Mouse (Mus musculus): ENCODE measurements around the gene Ctse. TPM values are rescaled to one million over a fixed set of nuclear protein-coding genes. Genes with fewer than 3 reads are reported as not detected.

The Ctse gene
- polyA plus RNA-seq, 1 experiment from 2014 or later = 5.5 TPM

- H3K4me3 ChIP-seq (ENCODE audit: low read depth, low read length) = no peak overlapping the region
- no peak overlapping the region for H3K27ac ChIP-seq (ENCODE audit: low read depth, low read length)
- H3K4me2 ChIP-seq (replicated peaks; ENCODE audit: low read depth) = no peak overlapping the region
- H3K27me3 ChIP-seq (replicated peaks; ENCODE audit: control insufficient read depth, insufficient read depth, low read length) = no peaks in the 10 kb centered on the region
- H3K9ac ChIP-seq (ENCODE audit: low read depth, low read length) = no peak overlapping the region
- no peaks in the 10 kb centered on the region for H3K36me3 ChIP-seq (ENCODE audit: control insufficient read depth, insufficient read depth)
- 88% methylated on average over 5 of the region's 5 CpGs for WGBS
- no peaks in the 10 kb centered on the region for H3K9me3 ChIP-seq (ENCODE audit: control insufficient read depth)
- no peak for ATAC-seq
- H3K4me1 ChIP-seq (replicated peaks; ENCODE audit: control insufficient read depth, insufficient read depth, low read length) = no peaks in the 10 kb centered on the region
- no peak for TF ChIP-seq CTCF (IDR thresholded peaks at IDR 0.05; ENCODE audit: low read depth)
These were observed 63.3 kb downstream of the Ctse start for GRCm38 (mm10) chr1:131701391-131701790.

- 53% methylated on average over 8 of the region's 8 CpGs for WGBS
- H3K27ac ChIP-seq (ENCODE audit: low read depth, low read length) = no peak overlapping the region
- no peak overlapping the region for H3K9ac ChIP-seq (ENCODE audit: low read depth, low read length)
- H3K9me3 ChIP-seq (ENCODE audit: control insufficient read depth) = no peaks in the 10 kb centered on the region
- no peaks in the 10 kb centered on the region for H3K36me3 ChIP-seq (ENCODE audit: control insufficient read depth, insufficient read depth)
- H3K4me3 ChIP-seq (ENCODE audit: low read depth, low read length) = no peak overlapping the region
- no peak for ATAC-seq
- H3K27me3 ChIP-seq (replicated peaks; ENCODE audit: control insufficient read depth, insufficient read depth, low read length) = no peaks in the 10 kb centered on the region
- no peak overlapping the region for H3K4me2 ChIP-seq (replicated peaks; ENCODE audit: low read depth)
- TF ChIP-seq CTCF (IDR thresholded peaks at IDR 0.05; ENCODE audit: low read depth) = no peak
- no peaks in the 10 kb centered on the region for H3K4me1 ChIP-seq (replicated peaks; ENCODE audit: control insufficient read depth, insufficient read depth, low read length)
These were observed 64.1 kb downstream of the Ctse start for GRCm38 (mm10) chr1:131702094-131702766.

- 75% methylated on average over 2 of the region's 2 CpGs for WGBS
- Histone ChIP-seq H3K4me2 (replicated peaks; ENCODE audit: low read depth) (no peak overlapping the region), H3K9ac (ENCODE audit: low read depth, low read length) (no peak overlapping the region), H3K27ac (ENCODE audit: low read depth, low read length) (no peak overlapping the region), H3K4me1 (replicated peaks; ENCODE audit: control insufficient read depth, insufficient read depth, low read length) (no peaks in the 10 kb centered on the region), H3K9me3 (ENCODE audit: control insufficient read depth) (no peaks in the 10 kb centered on the region), H3K27me3 (replicated peaks; ENCODE audit: control insufficient read depth, insufficient read depth, low read length) (no peaks in the 10 kb centered on the region), H3K4me3 (ENCODE audit: low read depth, low read length) (no peak overlapping the region), H3K36me3 (ENCODE audit: control insufficient read depth, insufficient read depth) (no peaks in the 10 kb centered on the region)
- no peak for ATAC-seq
- TF ChIP-seq CTCF (IDR thresholded peaks at IDR 0.05; ENCODE audit: low read depth) = no peak
These were observed 65.4 kb downstream of the Ctse start for GRCm38 (mm10) chr1:131703482-131703881.

- Histone ChIP-seq H3K4me3 (ENCODE audit: low read depth, low read length) (no peak overlapping the region), H3K27ac (ENCODE audit: low read depth, low read length) (no peak overlapping the region), H3K9me3 (ENCODE audit: control insufficient read depth) (no peaks in the 10 kb centered on the region), H3K9ac (ENCODE audit: low read depth, low read length) (no peak overlapping the region), H3K36me3 (ENCODE audit: control insufficient read depth, insufficient read depth) (no peaks in the 10 kb centered on the region), H3K4me2 (replicated peaks; ENCODE audit: low read depth) (no peak overlapping the region), H3K4me1 (replicated peaks; ENCODE audit: control insufficient read depth, insufficient read depth, low read length) (no peaks in the 10 kb centered on the region), H3K27me3 (replicated peaks; ENCODE audit: control insufficient read depth, insufficient read depth, low read length) (no peaks in the 10 kb centered on the region)
- peak; percentile 78 for TF ChIP-seq CTCF (IDR thresholded peaks at IDR 0.05; ENCODE audit: low read depth)
- ATAC-seq = no peak
- 23% methylated on average over 4 of the region's 4 CpGs for WGBS
These were observed 70.2 kb downstream of the Ctse start for GRCm38 (mm10) chr1:131708338-131708737.

- Histone ChIP-seq H3K27me3 (replicated peaks; ENCODE audit: control insufficient read depth, insufficient read depth, low read length) (no peaks in the 10 kb centered on the region), H3K9ac (ENCODE audit: low read depth, low read length) (no peak overlapping the region), H3K36me3 (ENCODE audit: control insufficient read depth, insufficient read depth) (no peaks in the 10 kb centered on the region), H3K9me3 (ENCODE audit: control insufficient read depth) (no peaks in the 10 kb centered on the region), H3K4me2 (replicated peaks; ENCODE audit: low read depth) (no peak overlapping the region), H3K4me1 (replicated peaks; ENCODE audit: control insufficient read depth, insufficient read depth, low read length) (no peaks in the 10 kb centered on the region), H3K27ac (ENCODE audit: low read depth, low read length) (no peak overlapping the region), H3K4me3 (ENCODE audit: low read depth, low read length) (no peak overlapping the region)
- no peak for TF ChIP-seq CTCF (IDR thresholded peaks at IDR 0.05; ENCODE audit: low read depth)
- no peak for ATAC-seq
- WGBS = 68% methylated on average over 10 of the region's 10 CpGs
These were observed 73.4 kb downstream of the Ctse start for GRCm38 (mm10) chr1:131711518-131711917.

- Histone ChIP-seq H3K4me1 (replicated peaks; ENCODE audit: control insufficient read depth, insufficient read depth, low read length) (no peaks in the 10 kb centered on the region), H3K4me2 (replicated peaks; ENCODE audit: low read depth) (no peak overlapping the region), H3K27ac (ENCODE audit: low read depth, low read length) (no peak overlapping the region), H3K36me3 (ENCODE audit: control insufficient read depth, insufficient read depth) (no peaks in the 10 kb centered on the region), H3K9me3 (ENCODE audit: control insufficient read depth) (no peaks in the 10 kb centered on the region), H3K27me3 (replicated peaks; ENCODE audit: control insufficient read depth, insufficient read depth, low read length) (no peaks in the 10 kb centered on the region), H3K9ac (ENCODE audit: low read depth, low read length) (no peak overlapping the region), H3K4me3 (ENCODE audit: low read depth, low read length) (no peak overlapping the region)
- TF ChIP-seq CTCF (IDR thresholded peaks at IDR 0.05; ENCODE audit: low read depth) = peak; percentile 90
- 38% methylated on average over 2 of the region's 2 CpGs for WGBS
- ATAC-seq = peak; percentile 41; the same call in 1 of the 2 replicates
These were observed 74.3 kb downstream of the Ctse start for GRCm38 (mm10) chr1:131712386-131712785.
